Mouse (Mus musculus) thymus, postnatal 25 days (tissue): Measurements from ENCODE around the gene Lyg1.

ENCODE experiments used
- DNase-seq: peaks from one replicate; pipeline ENCODE4 v3.0.0; 2022

Gene Lyg1

DNA sequence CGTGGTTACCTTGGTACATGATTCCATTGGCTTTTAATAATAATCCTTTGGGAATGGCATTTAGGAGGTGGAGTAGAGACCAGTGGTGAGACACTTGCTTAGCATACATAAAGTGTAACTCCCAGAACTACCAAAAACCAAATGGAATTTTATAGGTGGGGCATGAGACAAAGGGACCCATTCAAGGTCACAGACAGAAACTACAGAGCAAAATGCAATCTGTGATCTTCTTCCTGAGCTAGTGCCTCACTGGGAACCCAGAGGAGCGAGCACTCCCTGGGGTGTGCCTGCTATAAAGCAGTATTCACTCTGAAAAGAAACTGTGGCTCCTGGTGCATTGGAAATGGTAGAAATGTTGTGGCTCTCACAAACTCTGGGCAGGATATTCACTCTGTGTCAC, 8.7 kb downstream of the Lyg1 start:
- DNase-seq = no peak

DNA sequence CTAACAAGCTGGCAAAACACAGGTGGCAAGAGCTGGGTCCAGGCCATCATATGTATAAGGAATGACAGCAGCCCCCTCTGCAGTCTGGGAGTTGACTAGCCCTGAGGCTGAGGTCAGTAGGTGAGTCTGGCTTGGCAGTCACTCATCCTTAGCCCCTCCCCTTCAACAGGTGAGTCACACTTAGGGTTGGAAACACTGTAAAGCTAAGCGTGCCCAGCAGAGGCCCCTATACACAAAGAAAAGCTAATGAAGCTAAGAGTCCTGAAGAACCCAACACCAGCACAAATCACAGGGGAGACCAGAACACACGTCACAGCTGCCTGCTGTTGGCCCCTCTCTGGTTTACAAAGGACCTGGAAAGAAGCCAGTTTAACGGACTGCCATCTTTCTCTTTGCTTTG, 25.8 kb downstream of the Lyg1 start:
- no peak for DNase-seq

- DNase-seq = no peak
Observed at GRCm38 (mm10) chr1:37925971-37926370, 31.6 kb downstream of the Lyg1 start.

DNA sequence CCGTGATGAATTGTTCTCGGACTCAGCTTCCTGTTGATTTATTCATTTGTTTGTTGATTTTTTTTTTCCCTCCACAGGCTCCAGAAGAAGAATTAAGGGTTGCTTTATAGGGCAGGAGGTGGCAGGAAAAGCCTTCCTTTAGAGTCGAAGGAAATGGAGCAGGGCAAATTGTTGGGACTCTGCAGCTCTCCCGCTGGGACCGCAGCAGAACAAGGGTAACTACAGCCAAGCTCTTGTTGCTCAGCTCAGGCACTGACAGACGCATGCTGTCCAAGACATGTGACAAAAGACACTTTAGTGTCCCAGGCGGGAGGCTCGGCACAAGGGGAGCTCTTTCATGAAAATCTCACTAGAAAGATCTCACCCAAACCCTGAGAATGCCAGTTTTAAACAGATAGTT, 35.0 kb downstream of the Lyg1 start:
- no peak for DNase-seq

- DNase-seq = no peak
Observed at GRCm38 (mm10) chr1:37918096-37918495, 39.5 kb downstream of the Lyg1 start.

GRCm38 (mm10) chr1:37917666-37918065, 39.9 kb downstream of the Lyg1 start:
- DNase-seq = no peak

- no peak for DNase-seq
Observed at GRCm38 (mm10) chr1:37916393-37916792, 41.2 kb downstream of the Lyg1 start, which contains the start of gene Lyg2. TSS of gene Lyg2 (minus strand) at chr1:37916493.

GRCm38 (mm10) chr1:37912751-37913150, 44.8 kb downstream of the Lyg1 start:
- DNase-seq = no peak

GRCm38 (mm10) chr1:37903178-37903577, 54.4 kb downstream of the Lyg1 start:
- no peak for DNase-seq

DNA sequence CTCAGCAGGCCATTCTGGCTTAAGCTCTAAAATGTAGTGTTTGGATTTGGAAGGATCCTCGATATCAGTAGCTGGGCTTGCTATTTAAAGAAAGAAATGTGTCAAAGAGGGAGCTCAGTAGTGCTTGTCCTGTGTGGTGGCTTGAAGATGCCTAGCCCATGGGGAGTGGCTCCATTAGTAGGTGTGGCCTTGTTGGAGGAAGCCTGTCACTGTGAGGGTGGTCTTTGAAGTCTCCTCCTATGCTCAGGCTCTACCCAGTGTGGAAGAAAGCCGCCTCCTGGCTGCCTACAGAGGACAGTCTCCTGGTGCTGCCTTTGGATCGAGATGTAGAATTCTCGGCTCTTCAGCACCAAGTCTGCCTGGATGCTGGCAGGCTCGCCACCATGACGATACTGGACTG, 57.3 kb downstream of the Lyg1 start:
- DNase-seq = no peak

DNA sequence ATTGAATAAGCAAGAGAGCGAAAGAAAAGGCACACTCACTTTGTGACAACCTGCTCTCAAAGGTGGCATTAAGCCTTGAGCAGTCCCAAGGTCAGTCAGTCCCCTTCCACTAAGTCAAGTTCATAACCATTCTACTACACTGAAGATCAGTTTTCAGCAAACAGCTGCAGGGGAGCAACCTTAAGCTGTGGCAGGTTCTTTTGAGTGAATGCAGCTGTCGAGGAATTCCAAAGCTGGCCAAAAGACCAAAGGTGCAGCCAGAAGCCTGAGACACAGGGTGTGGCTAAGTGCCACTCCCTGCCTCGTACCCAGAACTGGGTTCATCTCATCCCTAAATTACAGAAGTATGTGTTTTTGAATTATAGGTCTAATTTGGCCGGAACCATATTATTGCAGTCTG, 57.7 kb downstream of the Lyg1 start:
- DNase-seq = no peak
